Mouse (Mus musculus) kidney, postnatal 0 days (tissue): Measurements from ENCODE around the gene Gpr179. TPM values are rescaled to one million over a fixed set of nuclear protein-coding genes. Genes with fewer than 3 reads are reported as not detected.

Experiments
- ATAC-seq: fragments of 200-750 bp; cut with Nextera tagmentation; replicated peaks from 2 replicates; pipeline ENCODE4 v1.8.0; 2017; ENCODE audit warnings: low read depth, moderate number of reproducible peaks, moderate TSS enrichment, moderate library complexity; ENCODE audit not compliant: low FRiP score
- DNase-seq: peaks from one replicate; pipeline ENCODE4 v3.0.0-alpha.2; 2016; ENCODE audit warnings: low spot score
- H3K27ac ChIP-seq: fragments of 300-500 bp; sonication (generic); 2 replicates; pipeline ENCODE4 v1.5.1; 2014; ENCODE audit warnings: mild to moderate bottlenecking
- H3K27me3 ChIP-seq: fragments of 300-500 bp; sonication (generic); 2 replicates; pipeline ENCODE4 v1.6.1; 2014; ENCODE audit warnings: low read length, mixed read lengths; ENCODE audit not compliant: insufficient read depth
- H3K36me3 ChIP-seq: fragments of 300-500 bp; sonication (generic); 2 replicates; pipeline ENCODE4 v1.6.1; 2014; ENCODE audit warnings: low read length, mixed read lengths; ENCODE audit not compliant: insufficient read depth
- H3K4me1 ChIP-seq: fragments of 300-500 bp; sonication (generic); replicated peaks from 2 replicates; pipeline ENCODE4 v1.6.1; 2014; ENCODE audit warnings: antibody characterized with exemption, low read length, mixed read lengths; ENCODE audit not compliant: insufficient read depth
- H3K4me2 ChIP-seq: fragments of 300-500 bp; sonication (generic); 2 replicates; pipeline ENCODE4 v1.6.1; 2014; ENCODE audit warnings: mild to moderate bottlenecking, low read length, moderate library complexity, mixed read lengths
- H3K4me3 ChIP-seq: fragments of 300-500 bp; sonication (generic); replicated peaks from 2 replicates; pipeline ENCODE4 v1.5.1; 2014; ENCODE audit warnings: low read depth, low read length
- H3K9ac ChIP-seq: fragments of 300-500 bp; sonication (generic); 2 replicates; pipeline ENCODE4 v1.6.1; 2014; ENCODE audit warnings: low read depth, low read length
- H3K9me3 ChIP-seq: fragments of 300-500 bp; sonication (generic); replicated peaks from 2 replicates; pipeline ENCODE4 v1.6.1; 2016; ENCODE audit warnings: low read length, inconsistent platforms, mixed read lengths
- CTCF ChIP-seq: IDR thresholded peaks from 2 replicates; pipeline ENCODE4 v1.5.1; 2016; ENCODE audit warnings: antibody characterized with exemption, low read depth, mild to moderate bottlenecking, moderate library complexity
- WGBS: fragments of 180-500 bp; shearing (Covaris S2); extraction: QIAGEN DNeasy Blood & Tissue Kit; methylation state at CpG from one replicate; pipeline ENCODE4 v1.1.7; 2014; 5-methylcytosine and 5-hydroxymethylcytosine counted together
- polyA plus RNA-seq: library from polyadenylated mRNA; unstranded; fragments of >200 nt; fragmentation: Nextera tagmentation; extraction: Ambion mirVana; gene quantifications from 2 replicates; pipeline ENCODE4 v1.2.1, GENCODE M21; 2015

Gene Gpr179
- polyA plus RNA-seq, 1 experiment from 2014 or later: 0.05 TPM

- 85% methylated on average over 9 of the region's 9 CpGs for WGBS
- ATAC-seq: no peak
- no peak for TF ChIP-seq CTCF
Observed at GRCm38 (mm10) chr11:97347291-97347690, 4.6 kb downstream of the Gpr179 start.

GRCm38 (mm10) chr11:97346383-97346782 is 5.5 kb downstream of the Gpr179 start:
- Histone ChIP-seq H3K27me3 (no peaks in the 10 kb centered on the region), H3K4me1 (peaks cover 10% of the 10 kb centered on the region; the same call in 1 of the 2 replicates), H3K4me2 (no peak overlapping the region), H3K9ac (no peak overlapping the region), H3K4me3 (no peak overlapping the region), H3K36me3 (no peaks in the 10 kb centered on the region), H3K9me3 (no peaks in the 10 kb centered on the region), H3K27ac (no peak overlapping the region)
- no peak for ATAC-seq
- 88% methylated on average over 9 of the region's 9 CpGs for WGBS
- TF ChIP-seq CTCF: no peak
- DNase-seq: no peak

More at GRCm38 (mm10) chr11:97347291-97347690, 4.6 kb downstream of the Gpr179 start:
- DNase-seq: no peak
- no peak overlapping the region for H3K4me3 ChIP-seq
- H3K36me3 ChIP-seq: no peaks in the 10 kb centered on the region
- peaks cover 13% of the 10 kb centered on the region; the same call in 1 of the 2 replicates for H3K4me1 ChIP-seq
- H3K27ac ChIP-seq: no peak overlapping the region
- no peak overlapping the region for H3K9ac ChIP-seq
- H3K9me3 ChIP-seq: no peaks in the 10 kb centered on the region
- H3K27me3 ChIP-seq: no peaks in the 10 kb centered on the region
- H3K4me2 ChIP-seq: no peak overlapping the region

GRCm38 (mm10) chr11:97345446-97345845 is 6.4 kb downstream of the Gpr179 start:
- no peak for TF ChIP-seq CTCF
- Histone ChIP-seq H3K9ac (no peak overlapping the region), H3K9me3 (no peaks in the 10 kb centered on the region), H3K27me3 (no peaks in the 10 kb centered on the region), H3K4me3 (no peak overlapping the region), H3K27ac (no peak overlapping the region), H3K4me1 (peaks cover 8% of the 10 kb centered on the region; the same call in 1 of the 2 replicates), H3K4me2 (no peak overlapping the region), H3K36me3 (no peaks in the 10 kb centered on the region)
- DNase-seq: no peak
- 59% methylated on average over 10 of the region's 10 CpGs for WGBS
- ATAC-seq: no peak

GRCm38 (mm10) chr11:97343619-97344018 is 8.3 kb downstream of the Gpr179 start:
- 37% methylated on average over 17 of the region's 17 CpGs for WGBS
- TF ChIP-seq CTCF: peak; percentile 27; the same call in 1 of the 2 replicates
- Histone ChIP-seq H3K4me1 (peaks cover 2% of the 10 kb centered on the region; the same call in 1 of the 2 replicates), H3K27ac (no peak overlapping the region), H3K36me3 (no peaks in the 10 kb centered on the region), H3K9me3 (no peaks in the 10 kb centered on the region), H3K4me3 (no peak overlapping the region), H3K4me2 (peak overlapping the region; percentile 3; the same call in 1 of the 2 replicates), H3K27me3 (no peaks in the 10 kb centered on the region), H3K9ac (no peak overlapping the region)
- ATAC-seq (0 out of 2 replicates have a peak, but pooled peaks have one; percentile 12), DNase-seq (no peak)

GRCm38 (mm10) chr11:97343175-97343574 is 8.7 kb downstream of the Gpr179 start:
- no peak for TF ChIP-seq CTCF
- peaks cover 2% of the 10 kb centered on the region; the same call in 1 of the 2 replicates for H3K4me1 ChIP-seq
- 43% methylated on average over 8 of the region's 8 CpGs for whole genome bisulfite sequencing
- no peaks in the 10 kb centered on the region for H3K27me3 ChIP-seq
- H3K9ac ChIP-seq: no peak overlapping the region
- H3K9me3 ChIP-seq: no peaks in the 10 kb centered on the region
- no peak overlapping the region for H3K4me2 ChIP-seq
- no peak overlapping the region for H3K27ac ChIP-seq
- DNase-seq (no peak), ATAC-seq (no peak)
- H3K36me3 ChIP-seq: no peaks in the 10 kb centered on the region
- no peak overlapping the region for H3K4me3 ChIP-seq

GRCm38 (mm10) chr11:97338977-97339315 is 12.9 kb downstream of the Gpr179 start:
- peak overlapping the region; percentile 41 for H3K4me2 ChIP-seq
- 43% methylated on average over 17 of the region's 17 CpGs for WGBS
- no peak for ATAC-seq
- no peaks in the 10 kb centered on the region for H3K27me3 ChIP-seq
- no peak overlapping the region for H3K27ac ChIP-seq
- H3K4me1 ChIP-seq: peaks cover 2% of the 10 kb centered on the region; the same call in 1 of the 2 replicates
- no peak overlapping the region; the same call in 1 of the 2 replicates for H3K4me3 ChIP-seq
- no peaks in the 10 kb centered on the region for H3K9me3 ChIP-seq
- H3K36me3 ChIP-seq: no peaks in the 10 kb centered on the region
- DNase-seq: peak; percentile 38
- no peak for TF ChIP-seq CTCF
- H3K9ac ChIP-seq: 0 out of 2 replicates have a peak overlapping the region, but pooled peaks have one; percentile 5
